Mouse (Mus musculus) heart, adult 2 months (tissue): ENCODE measurements around the gene Gm20388.
A peak's percentile ranks its signal among the peaks of the same experiment; 100 is the strongest.

Experiments
- CTCF ChIP-seq: fragments of 200-600 bp; IDR thresholded peaks from 2 replicates; pipeline ENCODE4 v1.8.1; 2022; ENCODE audit warnings: antibody characterized with exemption, mild to moderate bottlenecking, moderate library complexity
- EP300 ChIP-seq: fragments of 200-500 bp; IDR thresholded peaks from 2 replicates; pipeline ENCODE4 v1.6.1; 2011; ENCODE audit warnings: low read depth, low read length, control low read depth; ENCODE audit not compliant: insufficient read depth
- POLR2A ChIP-seq: fragments of 200-500 bp; IDR thresholded peaks from 2 replicates; pipeline ENCODE4 v1.6.1; 2011; ENCODE audit warnings: mild to moderate bottlenecking, low read depth, low read length, control low read depth; ENCODE audit not compliant: insufficient read depth

DNA sequence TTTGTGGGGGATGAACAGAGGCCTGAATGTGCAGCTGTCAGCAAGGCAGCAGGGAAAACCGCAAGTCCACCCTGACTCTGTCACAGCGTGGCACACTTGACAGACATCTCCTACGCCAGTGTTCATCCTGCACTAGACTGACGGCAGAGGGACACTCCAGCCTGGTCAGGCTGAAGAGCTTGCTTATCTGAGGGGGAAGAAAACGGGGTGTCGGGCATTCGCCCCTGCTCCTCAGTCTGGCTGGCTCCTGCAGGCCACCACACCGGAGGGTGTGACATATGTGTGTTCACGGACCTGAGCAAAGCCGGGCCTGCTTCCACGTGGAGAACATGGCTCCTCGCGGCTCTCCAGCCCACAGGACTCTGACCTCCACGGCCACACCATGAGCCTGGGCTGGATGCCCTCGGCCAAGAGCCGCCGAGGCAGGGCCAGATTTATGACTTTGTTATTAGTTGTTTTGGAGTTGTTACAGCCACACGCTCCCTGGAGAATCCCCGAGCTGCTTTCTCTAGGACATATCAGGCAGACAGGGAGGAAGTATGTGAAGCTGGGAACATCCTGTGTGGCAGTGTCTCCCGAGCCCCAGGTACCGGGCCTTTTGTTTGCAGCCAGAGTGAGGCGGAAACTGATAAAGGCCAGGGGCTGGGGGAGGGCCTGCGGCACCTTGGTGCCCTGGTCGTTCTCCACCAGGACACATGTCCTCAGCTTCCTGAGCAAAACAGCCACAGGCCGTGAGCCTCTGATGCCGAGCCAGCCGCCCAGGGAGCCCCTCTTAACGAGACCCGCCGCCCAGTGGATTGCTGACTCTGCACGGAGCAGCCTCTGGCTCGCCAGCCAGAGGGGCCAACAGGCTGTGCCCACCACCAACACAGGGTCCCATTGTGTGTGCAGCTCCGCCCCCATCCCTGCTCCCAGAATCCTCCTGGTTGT, 1424.1 kb downstream of the Gm20388 start:
- TF ChIP-seq POLR2A, result no peak
- TF ChIP-seq CTCF, result no peak
- peak; percentile 75; the same call in 1 of the 2 replicates for TF ChIP-seq EP300
